Mouse (Mus musculus) heart, postnatal 0 days (tissue): ENCODE measurements around the gene Abcb9. TPM values are rescaled to one million over a fixed set of nuclear protein-coding genes. Genes with fewer than 3 reads are reported as not detected.

ENCODE experiments used
- ATAC-seq: fragments of 200-750 bp; cut with Nextera tagmentation; 2 replicates; pipeline ENCODE4 v1.8.0; 2017; ENCODE audit warnings: low read depth, moderate number of reproducible peaks, moderate library complexity; ENCODE audit not compliant: insufficient read depth
- DNase-seq: peaks from one replicate; pipeline ENCODE4 v3.0.0-alpha.2; 2016; ENCODE audit warnings: low spot score
- H3K27ac ChIP-seq: fragments of 300-500 bp; sonication (generic); 2 replicates; pipeline ENCODE4 v1.5.1; 2014; ENCODE audit warnings: low read depth, mild to moderate bottlenecking
- H3K27me3 ChIP-seq: fragments of 300-500 bp; sonication (generic); 2 replicates; pipeline ENCODE4 v1.6.1; 2014; ENCODE audit warnings: low read length, mixed read lengths; ENCODE audit not compliant: control insufficient read depth, insufficient read depth
- H3K36me3 ChIP-seq: fragments of 300-500 bp; sonication (generic); replicated peaks from 2 replicates; pipeline ENCODE4 v1.6.1; 2014; ENCODE audit warnings: low read length, mixed read lengths; ENCODE audit not compliant: control insufficient read depth, insufficient read depth
- H3K4me1 ChIP-seq: fragments of 300-500 bp; sonication (generic); 2 replicates; pipeline ENCODE4 v1.6.1; 2014; ENCODE audit warnings: antibody characterized with exemption; ENCODE audit not compliant: control insufficient read depth, insufficient read depth
- H3K4me2 ChIP-seq: fragments of 300-500 bp; sonication (generic); 2 replicates; pipeline ENCODE4 v1.6.1; 2014; ENCODE audit warnings: low read depth, mild to moderate bottlenecking, low read length, moderate library complexity
- H3K4me3 ChIP-seq: fragments of 300-500 bp; sonication (generic); 2 replicates; pipeline ENCODE4 v1.5.1; 2014; ENCODE audit warnings: low read depth, low read length
- H3K9ac ChIP-seq: fragments of 300-500 bp; sonication (generic); replicated peaks from 2 replicates; pipeline ENCODE4 v1.6.1; 2014; ENCODE audit warnings: low read depth, low read length, mixed read lengths
- H3K9me3 ChIP-seq: fragments of 300-500 bp; sonication (generic); replicated peaks from 2 replicates; pipeline ENCODE4 v1.6.1; 2016; ENCODE audit warnings: low read length; ENCODE audit not compliant: control insufficient read depth
- CTCF ChIP-seq: IDR thresholded peaks from 2 replicates; pipeline ENCODE4 v1.5.1; 2016; ENCODE audit warnings: antibody characterized with exemption, control low read depth, low read depth
- EP300 ChIP-seq: IDR thresholded peaks from 2 replicates; pipeline ENCODE4 v1.6.1; 2016; ENCODE audit warnings: antibody characterized with exemption, low read depth
- WGBS: fragments of 180-500 bp; shearing (Covaris S2); extraction: QIAGEN DNeasy Blood & Tissue Kit; methylation state at CpG from one replicate; pipeline ENCODE4 v1.1.7; 2014; 5-methylcytosine and 5-hydroxymethylcytosine counted together
- polyA plus RNA-seq: library from polyadenylated mRNA; unstranded; fragments of >200 nt; fragmentation: Nextera tagmentation; extraction: Ambion mirVana; gene quantifications from 2 replicates; pipeline ENCODE4 v1.2.1, GENCODE M21; 2015
- total RNA-seq: library from RNA; depleted of rRNA; stranded (reverse); fragments of >200 nt; gene quantifications from 2 replicates; pipeline ENCODE4 v1.2.3, GENCODE M21; 2014; ENCODE audit warnings: low replicate concordance

The Abcb9 gene
- total and polyA plus RNA-seq, 2 experiments from 2014 or later: 1.8 to 3.0 TPM

DNA sequence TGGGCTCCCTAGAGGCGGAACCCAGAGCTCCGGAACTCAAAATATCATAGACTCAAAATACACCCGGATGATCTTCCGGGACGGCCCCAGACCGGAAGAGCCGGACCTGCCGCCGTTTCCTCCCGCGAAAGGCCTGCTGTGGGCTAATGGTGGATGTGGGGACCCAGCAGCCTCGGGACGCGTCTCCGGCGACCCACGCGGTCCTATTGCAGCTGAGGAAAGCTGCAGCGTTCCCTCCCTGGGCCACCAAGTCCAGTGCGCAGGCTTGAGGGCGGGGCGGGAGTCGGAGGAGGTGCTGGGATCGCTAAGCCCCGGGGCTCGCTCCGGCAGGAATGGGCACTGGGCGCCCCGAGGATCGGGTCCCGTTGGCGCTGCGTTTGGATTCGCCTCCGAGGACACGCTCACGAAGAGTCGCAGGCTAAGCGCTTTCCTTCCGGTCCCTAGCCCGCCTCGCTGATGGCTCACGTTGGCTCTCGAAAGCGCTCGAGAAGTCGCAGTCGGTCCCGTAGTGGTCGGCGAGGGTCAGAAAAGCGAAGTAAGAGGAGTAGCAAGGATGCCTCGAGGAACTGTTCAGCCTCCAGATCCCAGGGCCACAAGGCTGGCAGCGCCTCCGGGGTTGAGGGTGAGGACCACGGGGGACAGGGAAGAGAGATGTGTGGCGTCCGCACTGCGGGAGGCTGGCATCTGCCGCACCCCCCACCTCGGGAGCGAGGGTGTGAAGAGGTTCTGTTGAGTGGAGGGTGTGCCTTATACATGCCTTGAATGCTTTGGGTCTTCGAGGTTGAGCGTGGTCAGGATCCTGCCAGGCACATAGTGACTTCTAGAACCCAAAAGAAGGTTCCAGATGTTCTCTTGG, 20.6 kb upstream of the Abcb9 start, which contains the start of gene Arl6ip4:
TSS of gene Arl6ip4 (plus strand) at position 100 of the 856 bp plus-strand sequence.
- peaks cover 51% of the 10 kb centered on the region for H3K36me3 ChIP-seq
- H3K27me3 ChIP-seq: no peaks in the 10 kb centered on the region
- DNase-seq (peak; percentile 33), ATAC-seq (no peak)
- H3K9me3 ChIP-seq: no peaks in the 10 kb centered on the region
- peak within 1 kb of the TSS; percentile 76 for H3K27ac ChIP-seq
- H3K4me3 ChIP-seq: peak within 1 kb of the TSS; percentile 79
- TF ChIP-seq CTCF (no peak), EP300 (no peak)
- peak within 1 kb of the TSS; percentile 94 for H3K4me2 ChIP-seq
- WGBS: 1% methylated on average over 64 of the region's 64 CpGs
- H3K9ac ChIP-seq: peak within 1 kb of the TSS; percentile 85
- H3K4me1 ChIP-seq: peaks cover 21% of the 10 kb centered on the region

DNA sequence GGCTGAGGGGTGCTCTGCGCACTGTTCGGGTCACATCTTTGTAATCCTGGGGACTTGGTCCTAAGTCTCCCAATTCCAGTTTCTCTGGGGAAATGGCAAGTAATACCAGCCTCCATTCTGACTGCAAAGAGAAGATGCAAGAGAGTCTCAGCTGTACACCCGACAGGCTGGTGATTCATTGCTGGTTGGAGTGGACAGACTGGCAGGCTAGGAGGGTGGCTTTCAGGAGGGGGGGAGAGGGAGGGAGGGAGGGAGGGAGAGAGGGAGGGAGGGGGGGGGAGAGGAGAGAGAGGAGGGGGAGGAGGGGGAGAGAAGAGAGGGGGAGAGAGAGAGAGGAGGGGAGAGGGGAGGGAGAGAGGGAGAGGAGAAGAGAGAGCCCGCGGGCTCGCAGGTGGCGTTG, 19.9 kb upstream of the Abcb9 start:
- 18% methylated on average over 7 of the region's 7 CpGs for WGBS
- ATAC-seq: no peak
- Histone ChIP-seq H3K27ac (peak overlapping the region; percentile 76; the same call in 1 of the 2 replicates), H3K9ac (peak overlapping the region; percentile 85), H3K4me1 (peaks cover 25% of the 10 kb centered on the region), H3K4me3 (peak overlapping the region; percentile 79), H3K4me2 (peak overlapping the region; percentile 94), H3K36me3 (peaks cover 44% of the 10 kb centered on the region), H3K27me3 (no peaks in the 10 kb centered on the region), H3K9me3 (no peaks in the 10 kb centered on the region)
- no peak for DNase-seq
- TF ChIP-seq EP300: no peak
- TF ChIP-seq CTCF: no peak

DNA sequence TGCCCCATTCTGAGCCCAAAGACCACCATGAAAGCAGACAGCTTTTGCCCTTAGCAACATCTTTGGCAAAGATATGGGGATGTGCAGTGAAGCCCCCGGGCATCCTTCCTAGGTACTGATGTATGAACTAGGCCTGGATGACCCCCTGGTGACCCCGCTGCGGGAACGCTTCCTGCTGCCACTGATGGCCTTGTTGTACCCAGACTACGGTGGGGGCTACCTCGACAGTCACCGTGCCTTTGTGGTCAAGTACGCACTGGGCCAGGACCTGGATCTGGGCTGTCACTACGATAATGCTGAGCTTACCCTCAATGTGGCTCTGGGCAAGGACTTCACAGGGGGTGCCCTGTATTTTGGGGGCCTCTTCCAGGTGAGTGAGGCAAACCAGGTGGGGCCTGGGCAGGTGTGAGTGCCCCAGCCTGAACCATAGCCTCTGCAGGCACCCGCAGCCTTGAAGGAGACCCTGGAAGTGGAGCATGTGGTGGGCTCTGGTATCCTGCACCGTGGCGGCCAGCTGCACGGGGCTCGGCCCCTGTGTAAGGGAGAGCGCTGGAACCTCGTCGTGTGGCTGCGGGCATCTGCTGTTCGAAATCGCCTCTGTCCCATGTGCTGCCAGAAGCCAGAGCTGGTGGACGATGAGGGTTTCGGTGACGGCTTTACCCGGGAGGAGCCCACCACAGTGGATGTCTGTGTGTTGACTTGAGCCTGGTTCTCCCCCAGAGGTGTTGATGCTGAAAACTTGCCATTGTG, 18.9 kb upstream of the Abcb9 start:
- Histone ChIP-seq H3K27ac (no peak overlapping the region), H3K9ac (no peak overlapping the region), H3K27me3 (no peaks in the 10 kb centered on the region), H3K36me3 (peaks cover 33% of the 10 kb centered on the region), H3K4me3 (no peak overlapping the region), H3K4me1 (peaks cover 25% of the 10 kb centered on the region), H3K4me2 (no peak overlapping the region), H3K9me3 (no peaks in the 10 kb centered on the region)
- ATAC-seq (no peak), DNase-seq (no peak)
- WGBS: 92% methylated on average over 24 of the region's 24 CpGs
- TF ChIP-seq EP300 (no peak), CTCF (no peak)

DNA sequence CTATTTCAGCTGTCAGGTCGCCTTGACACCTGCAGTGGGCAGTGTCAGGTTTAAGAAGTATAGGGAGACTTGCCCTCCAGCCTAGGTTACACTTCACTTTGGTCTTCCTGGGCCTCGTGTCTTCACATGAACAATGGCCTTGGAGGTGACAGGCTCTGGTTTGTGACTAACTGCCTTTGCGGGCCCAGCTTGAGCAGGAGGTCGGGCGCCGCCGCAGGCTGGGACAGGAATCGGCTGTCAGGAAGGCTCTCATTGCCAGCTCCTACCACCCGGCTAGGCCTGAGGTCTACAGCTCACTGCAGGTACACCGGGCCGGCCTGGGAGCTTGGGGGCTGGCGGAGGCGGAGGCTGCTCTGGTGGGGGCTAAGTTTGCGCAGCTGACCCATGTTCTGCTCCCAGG, 17.4 kb upstream of the Abcb9 start:
- peaks cover 25% of the 10 kb centered on the region for H3K4me1 ChIP-seq
- H3K27me3 ChIP-seq: no peaks in the 10 kb centered on the region
- ATAC-seq: no peak
- peak overlapping the region; percentile 93 for H3K4me2 ChIP-seq
- TF ChIP-seq CTCF: peak; percentile 45
- TF ChIP-seq EP300: no peak
- H3K36me3 ChIP-seq: peaks cover 19% of the 10 kb centered on the region
- H3K27ac ChIP-seq: peak overlapping the region; percentile 67
- peak overlapping the region; percentile 66 for H3K9ac ChIP-seq
- DNase-seq: peak; percentile 61
- no peaks in the 10 kb centered on the region for H3K9me3 ChIP-seq
- 17% methylated on average over 14 of the region's 14 CpGs for WGBS
- peak overlapping the region; percentile 89 for H3K4me3 ChIP-seq

DNA sequence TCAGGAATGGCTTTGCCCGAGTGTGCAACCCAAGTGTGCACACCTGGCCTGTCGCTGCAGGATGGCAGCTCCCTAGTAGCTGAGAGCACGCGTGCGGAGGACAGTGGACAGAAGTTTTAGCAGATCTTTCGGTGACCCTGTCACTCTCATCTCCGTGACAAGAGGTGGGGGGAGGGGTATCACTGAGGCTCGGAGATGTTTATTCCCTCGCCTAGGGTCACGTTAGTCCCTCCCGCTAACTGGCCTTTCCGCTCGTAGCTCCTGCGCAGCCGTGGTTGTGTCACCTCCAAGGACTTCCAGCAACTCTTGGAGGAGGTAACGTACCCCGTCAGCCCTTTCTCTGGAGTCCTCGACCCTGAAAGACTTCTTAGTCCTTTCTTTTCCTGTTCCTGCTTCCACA, 16.9 kb upstream of the Abcb9 start:
- Histone ChIP-seq H3K27ac (peak overlapping the region; percentile 67), H3K4me2 (peak overlapping the region; percentile 93), H3K9ac (peak overlapping the region; percentile 66), H3K27me3 (no peaks in the 10 kb centered on the region), H3K4me1 (peaks cover 25% of the 10 kb centered on the region), H3K9me3 (no peaks in the 10 kb centered on the region), H3K36me3 (peaks cover 14% of the 10 kb centered on the region; the same call in 1 of the 2 replicates), H3K4me3 (peak overlapping the region; percentile 89)
- DNase-seq (no peak), ATAC-seq (no peak)
- no peak for TF ChIP-seq EP300
- TF ChIP-seq CTCF: no peak
- under 1% methylated on average over 18 of the region's 18 CpGs for WGBS
